In the genomic region with DNA sequence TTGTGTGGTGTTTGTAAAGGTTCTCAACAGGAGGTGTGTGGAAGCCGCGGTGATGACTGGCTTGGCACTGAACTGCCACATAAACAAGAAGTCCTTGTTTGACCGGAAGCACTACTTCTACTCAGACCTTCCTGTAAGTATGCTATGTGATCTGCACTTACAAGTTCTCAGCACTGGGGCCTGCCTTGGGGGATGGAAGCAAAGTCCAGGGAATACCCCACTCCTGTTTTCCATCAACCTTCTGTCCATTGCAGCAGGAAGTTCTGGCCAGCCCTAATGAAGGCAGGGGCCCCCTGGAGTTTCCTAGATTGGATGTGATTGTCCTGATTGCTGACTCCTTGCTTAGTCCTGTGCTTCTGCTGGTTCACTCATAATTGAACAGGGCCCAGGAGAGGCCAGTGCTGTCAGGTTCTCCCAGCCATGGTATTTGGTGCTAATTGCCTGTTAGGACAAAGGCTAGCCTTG, we compare ENCODE assay signal across 12 mouse cellular contexts. TPM values are rescaled to one million over a fixed set of nuclear protein-coding genes. Genes with fewer than 3 reads are reported as not detected.
DNase-seq lines count a peak whose midpoint lies in the region; ATAC-seq and TF ChIP-seq lines count a peak whose summit lies in the region.
"Had no signal": no experiment of that assay in that cellular context is flagged by ENCODE, and none has a peak within 500 bp of the region (broad histone marks: within the 10 kb centered on the region; RNA-seq: fewer than 3 reads in every experiment).

No protein-coding gene starts in this region.

- H3K27ac ChIP-seq in hindbrain, embryonic 10.5 days: peak overlapping the region; percentile 53; the same call in 1 of the 2 replicates
- H3K27ac ChIP-seq in hindbrain, embryonic 12.5 days: no peak overlapping the region
- peak overlapping the region; percentile 2 for H3K27ac ChIP-seq in embryonic facial prominence, embryonic 10.5 days (replicated peaks)
- H3K27ac ChIP-seq in intestine, postnatal 0 days (ENCODE audit: low read depth, low read length): no peak overlapping the region
- no peak overlapping the region for H3K27ac ChIP-seq in gastrocnemius, adult 2 months
- H3K27ac ChIP-seq: embryonic facial prominence, embryonic 15.5 days; kidney, postnatal 0 days; liver, embryonic 14.5 days had no signal

- peaks cover 11% of the 10 kb centered on the region for H3K4me1 ChIP-seq in hindbrain, embryonic 10.5 days (replicated peaks)
- peaks cover 12% of the 10 kb centered on the region for H3K4me1 ChIP-seq in hindbrain, embryonic 12.5 days
- peaks cover 18% of the 10 kb centered on the region for H3K4me1 ChIP-seq in embryonic facial prominence, embryonic 10.5 days
- H3K4me1 ChIP-seq in intestine, postnatal 0 days (replicated peaks; ENCODE audit: control insufficient read depth, insufficient read depth, low read length): no peaks in the 10 kb centered on the region; the same call in 1 of the 2 replicates

- no peak overlapping the region for H3K4me2 ChIP-seq in hindbrain, embryonic 12.5 days (replicated peaks)
- no peak overlapping the region for H3K4me2 ChIP-seq in intestine, postnatal 0 days (replicated peaks; ENCODE audit: low read depth)
- H3K4me2 ChIP-seq: embryonic facial prominence, embryonic 15.5 days had no signal

- peaks cover 2% of the 10 kb centered on the region; the same call in 1 of the 2 replicates for H3K36me3 ChIP-seq in hindbrain, embryonic 10.5 days
- H3K36me3 ChIP-seq in hindbrain, embryonic 12.5 days: no peaks in the 10 kb centered on the region
- peaks cover 10% of the 10 kb centered on the region for H3K36me3 ChIP-seq in embryonic facial prominence, embryonic 10.5 days (replicated peaks)
- no peaks in the 10 kb centered on the region; the same call in 1 of the 2 replicates for H3K36me3 ChIP-seq in intestine, postnatal 0 days (ENCODE audit: control insufficient read depth, insufficient read depth)
- H3K36me3 ChIP-seq: embryonic facial prominence, embryonic 15.5 days had no signal

- H3K9me3 ChIP-seq in hindbrain, embryonic 10.5 days: no peaks in the 10 kb centered on the region
- no peaks in the 10 kb centered on the region for H3K9me3 ChIP-seq in hindbrain, embryonic 12.5 days (replicated peaks)
- no peaks in the 10 kb centered on the region for H3K9me3 ChIP-seq in embryonic facial prominence, embryonic 10.5 days
- H3K9me3 ChIP-seq in intestine, postnatal 0 days (ENCODE audit: control insufficient read depth): no peaks in the 10 kb centered on the region
- H3K9me3 ChIP-seq: embryonic facial prominence, embryonic 15.5 days had no signal

- H3K9ac ChIP-seq in hindbrain, embryonic 12.5 days: no peak overlapping the region
- H3K9ac ChIP-seq in intestine, postnatal 0 days (ENCODE audit: low read depth, low read length): no peak overlapping the region
- H3K9ac ChIP-seq: embryonic facial prominence, embryonic 15.5 days; liver, embryonic 14.5 days had no signal

- DNase-seq in hindbrain, embryonic 10.5 days (ENCODE audit: low spot score): peak; percentile 28
- DNase-seq in cerebellum, adult 11-12 months: peak; percentile 68
- peak; percentile 49 for DNase-seq in embryonic facial prominence, embryonic 10.5 days (ENCODE audit: low spot score)
- no peak for DNase-seq in gastrocnemius, adult 2 months
- no peak for DNase-seq in layer of hippocampus, postnatal 10 days (ENCODE audit: low spot score in 2 of 2)
- no peak for DNase-seq in gastrocnemius, postnatal 14 days
- DNase-seq: adrenal gland, adult 8-10 months had no signal

- no peak for TF ChIP-seq CTCF in intestine, postnatal 0 days (IDR thresholded peaks at IDR 0.05; ENCODE audit: low read depth)
- no peak for TF ChIP-seq CTCF in gastrocnemius, adult 2 months (IDR thresholded peaks at IDR 0.05)

- intact Hi-C loops in gastrocnemius, adult 2 months (cut with DNase I): no loop called here
- intact Hi-C loops in gastrocnemius, postnatal 14 days (cut with DNase I; ENCODE audit: low total_unique reads): no loop called here

- 54% methylated on average over 3 of the region's 3 CpGs for WGBS in hindbrain, embryonic 10.5 days
- WGBS in hindbrain, embryonic 12.5 days: 63% methylated on average over 3 of the region's 3 CpGs
- WGBS in embryonic facial prominence, embryonic 10.5 days: 27% methylated on average over 3 of the region's 3 CpGs
- WGBS in intestine, postnatal 0 days: 36% methylated on average over 3 of the region's 3 CpGs

- no peak for ATAC-seq in hindbrain, embryonic 12.5 days (ENCODE audit: low FRiP score)
- ATAC-seq in intestine, postnatal 0 days: peak; percentile 68

- no peak overlapping the region for H3K4me3 ChIP-seq in hindbrain, embryonic 10.5 days
- no peak overlapping the region for H3K4me3 ChIP-seq in hindbrain, embryonic 12.5 days
- H3K4me3 ChIP-seq in embryonic facial prominence, embryonic 10.5 days: no peak overlapping the region
- H3K4me3 ChIP-seq in intestine, postnatal 0 days (ENCODE audit: low read depth, low read length): no peak overlapping the region
- no peak overlapping the region for H3K4me3 ChIP-seq in gastrocnemius, adult 2 months
- H3K4me3 ChIP-seq: embryonic facial prominence, embryonic 15.5 days had no signal

- H3K27me3 ChIP-seq in hindbrain, embryonic 10.5 days (ENCODE audit: insufficient read depth, poor library complexity, severe bottlenecking): no peaks in the 10 kb centered on the region
- H3K27me3 ChIP-seq in hindbrain, embryonic 12.5 days: no peaks in the 10 kb centered on the region
- no peaks in the 10 kb centered on the region for H3K27me3 ChIP-seq in embryonic facial prominence, embryonic 10.5 days (replicated peaks; ENCODE audit: low read depth, poor library complexity, severe bottlenecking)
- no peaks in the 10 kb centered on the region for H3K27me3 ChIP-seq in intestine, postnatal 0 days (replicated peaks; ENCODE audit: control insufficient read depth, insufficient read depth, low read length)
- H3K27me3 ChIP-seq: embryonic facial prominence, embryonic 15.5 days had no signal

RNA-seq across cellular contexts. Expression of a gene that starts 28.0 kb away (rescaled TPM):
- polyA plus RNA-seq in hindbrain, embryonic 10.5 days (2016; fragmentation: Nextera tagmentation; extraction: Ambion mirVana): 23.2 and 26.3 TPM in 2 replicates
- 20.0 and 24.1 TPM in 2 replicates for polyA plus RNA-seq in hindbrain, embryonic 12.5 days (2016; fragmentation: Nextera tagmentation; extraction: Ambion mirVana)
- 26.8 and 28.3 TPM in 2 replicates for polyA plus RNA-seq in embryonic facial prominence, embryonic 10.5 days (2016; fragmentation: Nextera tagmentation; extraction: Ambion mirVana)
- polyA plus RNA-seq in intestine, postnatal 0 days (2015; fragmentation: Nextera tagmentation; extraction: Ambion mirVana): 11.2 and 12.4 TPM in 2 replicates
- 10 to 100 TPM; 17.4 to 19.6 TPM for total RNA-seq in gastrocnemius, adult 2 months (2021)
- 10 to 100 TPM; 15.0 to 16.6 TPM for total RNA-seq in layer of hippocampus, postnatal 10 days (2021)
- 10 to 100 TPM; 17.7 to 19.2 TPM for total RNA-seq in gastrocnemius, postnatal 14 days (2021)

Comparison
In these comparisons a context has a peak if more than half of its experiments do, and no peak if none do; other contexts are left out.
1. H3K27ac ChIP-seq: peak in hindbrain, embryonic 10.5 days (single experiment) and embryonic facial prominence, embryonic 10.5 days (single experiment); none in hindbrain, embryonic 12.5 days (single experiment), intestine, postnatal 0 days (single experiment) and gastrocnemius, adult 2 months (single experiment).
2. DNase-seq: peak in hindbrain, embryonic 10.5 days (single experiment), cerebellum, adult 11-12 months (single experiment) and embryonic facial prominence, embryonic 10.5 days (single experiment); none in gastrocnemius, adult 2 months (single experiment), layer of hippocampus, postnatal 10 days (0 of 2) and gastrocnemius, postnatal 14 days (single experiment).